Mouse (Mus musculus) midbrain, embryonic 13.5 days (tissue): ENCODE results near the gene Olfr661. TPM values are rescaled to one million over a fixed set of nuclear protein-coding genes. Genes with fewer than 3 reads are reported as not detected.

Source experiments
- ATAC-seq: fragments of 200-750 bp; cut with Nextera tagmentation; 2 replicates; pipeline ENCODE4 v1.8.0; 2017; ENCODE audit warnings: mild to moderate bottlenecking, moderate TSS enrichment, moderate library complexity
- H3K27ac ChIP-seq: fragments of 300-500 bp; sonication (generic); 2 replicates; pipeline ENCODE4 v1.5.1; 2015; ENCODE audit warnings: inconsistent platforms, mild to moderate bottlenecking, moderate library complexity
- H3K27me3 ChIP-seq: fragments of 300-500 bp; sonication (generic); 2 replicates; pipeline ENCODE4 v1.6.1; 2015; ENCODE audit warnings: mild to moderate bottlenecking, inconsistent platforms
- H3K36me3 ChIP-seq: fragments of 300-500 bp; sonication (generic); 2 replicates; pipeline ENCODE4 v1.6.1; 2015; ENCODE audit warnings: mild to moderate bottlenecking, inconsistent platforms
- H3K4me1 ChIP-seq: fragments of 300-500 bp; sonication (generic); replicated peaks from 2 replicates; pipeline ENCODE4 v1.6.1; 2015; ENCODE audit warnings: inconsistent platforms
- H3K4me2 ChIP-seq: fragments of 300-500 bp; sonication (generic); replicated peaks from 2 replicates; pipeline ENCODE4 v1.6.1; 2015; ENCODE audit warnings: moderate library complexity, mild to moderate bottlenecking, inconsistent platforms
- H3K4me3 ChIP-seq: fragments of 300-500 bp; sonication (generic); replicated peaks from 2 replicates; pipeline ENCODE4 v1.5.1; 2015; ENCODE audit warnings: mild to moderate bottlenecking, inconsistent platforms
- H3K9ac ChIP-seq: fragments of 300-500 bp; sonication (generic); replicated peaks from 2 replicates; pipeline ENCODE4 v1.6.1; 2015; ENCODE audit warnings: mild to moderate bottlenecking, inconsistent platforms
- H3K9me3 ChIP-seq: fragments of 300-500 bp; sonication (generic); 2 replicates; pipeline ENCODE4 v1.6.1; 2016; ENCODE audit warnings: mild to moderate bottlenecking, inconsistent platforms
- WGBS: fragments of 180-500 bp; shearing (Covaris S2); methylation state at CpG from one replicate; pipeline ENCODE4 v1.1.7; 2015; 5-methylcytosine and 5-hydroxymethylcytosine counted together
- polyA plus RNA-seq: library from polyadenylated mRNA; unstranded; fragments of >200 nt; fragmentation: Nextera tagmentation; extraction: Ambion mirVana; gene quantifications from 2 replicates; pipeline ENCODE4 v1.2.1, GENCODE M21; 2015

The Olfr661 gene
- polyA plus RNA-seq, result not detected in 2 replicates

- Histone ChIP-seq H3K36me3 (no peaks in the 10 kb centered on the region), H3K4me1 (no peaks in the 10 kb centered on the region), H3K4me3 (no peak within 1 kb of the TSS), H3K4me2 (no peak within 1 kb of the TSS), H3K27ac (no peak within 1 kb of the TSS), H3K9me3 (no peaks in the 10 kb centered on the region), H3K27me3 (no peaks in the 10 kb centered on the region), H3K9ac (no peak within 1 kb of the TSS)
- ATAC-seq, result no peak
- WGBS, result 89% methylated on average over 2 of the region's 2 CpGs
Observed at GRCm38 (mm10) chr7:104686201-104686600, at the start of gene Olfr661. Gene Olfr661 (plus strand): TSS chr7:104686501.

DNA sequence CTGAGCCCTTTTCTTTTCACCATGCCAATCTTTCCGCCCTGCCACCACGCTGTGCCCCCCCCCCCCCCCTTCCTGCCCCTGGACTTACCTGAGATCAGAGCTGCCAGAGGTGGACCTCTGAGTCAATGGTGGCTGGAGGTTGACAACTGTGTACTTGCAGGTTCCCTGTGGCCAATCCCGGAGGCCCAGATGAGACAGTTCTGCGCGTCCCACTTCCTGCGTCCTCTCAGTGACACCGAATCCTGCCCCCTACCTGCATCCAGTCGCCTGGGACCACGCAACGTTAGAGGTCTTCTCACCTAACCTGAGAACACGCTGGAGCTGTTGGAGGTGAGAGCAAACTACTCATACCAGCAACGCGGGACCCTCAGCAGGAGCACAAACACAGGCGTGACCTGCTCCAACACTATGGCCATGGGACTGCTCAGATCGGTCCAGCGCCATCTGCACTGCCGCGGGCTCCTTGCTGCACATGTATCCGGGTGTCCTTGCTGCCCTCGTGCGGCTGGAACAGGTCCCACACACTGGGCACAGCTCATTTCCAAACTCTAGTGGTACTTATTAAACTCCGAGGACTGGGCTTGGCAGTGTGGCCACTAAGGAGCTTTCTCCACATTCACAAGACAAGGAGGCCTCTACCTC, 39.3 kb upstream of the Olfr661 start, which contains the start of gene Olfr658:
TSS of gene Olfr658 (minus strand) at position 465 of the 642 bp plus-strand sequence.
- no peaks in the 10 kb centered on the region for H3K4me1 ChIP-seq
- H3K4me3 ChIP-seq, result peak within 1 kb of the TSS; percentile 34
- no peak within 1 kb of the TSS for H3K9ac ChIP-seq
- 19% methylated on average over 22 of the region's 22 CpGs for whole genome bisulfite sequencing
- H3K27ac ChIP-seq, result no peak within 1 kb of the TSS
- no peaks in the 10 kb centered on the region for H3K9me3 ChIP-seq
- no peaks in the 10 kb centered on the region for H3K27me3 ChIP-seq
- H3K4me2 ChIP-seq, result peak within 1 kb of the TSS; percentile 49
- no peaks in the 10 kb centered on the region for H3K36me3 ChIP-seq
- ATAC-seq, result peak; percentile 96

DNA sequence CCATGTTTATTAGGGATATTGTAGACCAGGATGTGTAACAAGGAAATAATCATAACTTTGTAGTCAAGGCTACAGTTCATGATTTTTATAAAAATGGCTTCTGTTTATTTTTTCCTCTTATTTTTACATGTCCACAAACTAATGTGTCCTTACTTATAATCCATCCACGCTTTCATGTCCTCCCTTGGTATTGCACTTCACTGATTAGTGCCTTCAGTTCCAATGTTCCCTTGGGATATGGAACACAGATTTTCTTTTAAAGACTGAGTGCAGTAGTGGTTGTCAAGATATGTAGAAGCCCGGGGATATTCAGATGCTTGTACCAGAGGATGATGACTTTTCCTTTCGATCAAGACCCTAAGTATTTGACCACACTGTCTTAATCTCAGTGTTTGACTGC, 19.8 kb upstream of the Olfr661 start, which contains the start of gene Olfr659:
TSS of gene Olfr659 (plus strand) at position 301 of the 400 bp plus-strand sequence.
- Histone ChIP-seq H3K4me2 (no peak within 1 kb of the TSS), H3K27ac (no peak within 1 kb of the TSS), H3K4me1 (no peaks in the 10 kb centered on the region), H3K36me3 (no peaks in the 10 kb centered on the region), H3K9ac (no peak within 1 kb of the TSS), H3K9me3 (no peaks in the 10 kb centered on the region), H3K4me3 (no peak within 1 kb of the TSS), H3K27me3 (no peaks in the 10 kb centered on the region)
- no peak for ATAC-seq
- WGBS, result 90% methylated on average over 3 of the region's 3 CpGs

Other genes with a start within 250 kb of the Olfr661 start
- 0.26 and 0.70 TPM in 2 replicates for gene Trim30a, start 221.3 kb upstream of the Olfr661 start, polyA plus RNA-seq
- gene Trim30d, start 178.7 kb upstream of the Olfr661 start, polyA plus RNA-seq, result 0.05 and 0.27 TPM in 2 replicates
- gene Olfr651, start 136.4 kb upstream of the Olfr661 start, polyA plus RNA-seq, result not detected in 2 replicates
- not detected in 2 replicates for gene Olfr652, start 125.6 kb upstream of the Olfr661 start, polyA plus RNA-seq
- gene Olfr653, start 109.2 kb upstream of the Olfr661 start, polyA plus RNA-seq, result not detected in 2 replicates
- not detected in 2 replicates for gene Olfr654, start 99.5 kb upstream of the Olfr661 start, polyA plus RNA-seq
- not detected in 2 replicates for gene Olfr655, start 84.7 kb upstream of the Olfr661 start, polyA plus RNA-seq
- not detected in 2 replicates for gene Olfr656, start 72.5 kb upstream of the Olfr661 start, polyA plus RNA-seq
- gene Olfr657, start 61.7 kb upstream of the Olfr661 start, polyA plus RNA-seq, result not detected in 2 replicates
- 0.06 and 0.11 TPM in 2 replicates for gene Olfr658, start 39.2 kb upstream of the Olfr661 start, polyA plus RNA-seq
- not detected in 2 replicates for gene Olfr659, start 19.7 kb upstream of the Olfr661 start, polyA plus RNA-seq
- not detected in 2 replicates for gene Usp17le, start 91.0 kb downstream of the Olfr661 start, polyA plus RNA-seq
- not detected in 2 replicates for gene Usp17lb, start 156.1 kb downstream of the Olfr661 start, polyA plus RNA-seq
- gene Usp17la, start 170.5 kb downstream of the Olfr661 start, polyA plus RNA-seq, result not detected in 2 replicates
- gene Olfr665, start 191.5 kb downstream of the Olfr661 start, polyA plus RNA-seq, result not detected in 2 replicates
- not detected in 2 replicates for gene Olfr666, start 209.5 kb downstream of the Olfr661 start, polyA plus RNA-seq
- not detected in 2 replicates for gene Olfr667, start 235.0 kb downstream of the Olfr661 start, polyA plus RNA-seq
- gene Olfr668, start 241.6 kb downstream of the Olfr661 start, polyA plus RNA-seq, result not detected in 2 replicates
- gene Olfr669, start 247.7 kb downstream of the Olfr661 start, polyA plus RNA-seq, result not detected in 2 replicates